Mouse (Mus musculus) testis, adult 2 months (tissue): ENCODE measurements at regions not wholly inside any gene's neighbourhood (a gene's known extent, or its start where the extent isn't known, plus 50 kb on each side); places are given as distances from the start of the nearest gene placed in this dataset.

ENCODE experiments used
- CTCF ChIP-seq: fragments of 200-500 bp; IDR thresholded peaks from 2 replicates; pipeline ENCODE4 v1.5.1; 2012; ENCODE audit warnings: low read depth, mild to moderate bottlenecking, inconsistent platforms, low read length, moderate library complexity; ENCODE audit not compliant: control insufficient read depth, insufficient read depth, insufficient replicate concordance
- POLR2A ChIP-seq: fragments of 200-500 bp; IDR thresholded peaks from 2 replicates; pipeline ENCODE4 v1.6.1; 2012; ENCODE audit warnings: low read depth, mild to moderate bottlenecking, inconsistent platforms, low read length, moderate library complexity; ENCODE audit not compliant: control insufficient read depth

GRCm38 (mm10) chr10:25742678-25743077 lies 206.6 kb upstream of the Smlr1 start:
- TF ChIP-seq CTCF (no peak), POLR2A (no peak)
